Mouse (Mus musculus) G1E (cell line): ENCODE measurements around the gene Gm5485.

ENCODE experiments used
- GATA1 ChIP-seq: IDR thresholded peaks from 2 replicates; pipeline ENCODE4 v1.6.1; 2012; ENCODE audit warnings: borderline replicate concordance, low read length, inconsistent platforms, mixed read lengths
- GATA2 ChIP-seq: IDR thresholded peaks from 2 replicates; pipeline ENCODE4 v1.6.1; 2012; ENCODE audit warnings: low read depth, low read length, inconsistent platforms, borderline replicate concordance

DNA sequence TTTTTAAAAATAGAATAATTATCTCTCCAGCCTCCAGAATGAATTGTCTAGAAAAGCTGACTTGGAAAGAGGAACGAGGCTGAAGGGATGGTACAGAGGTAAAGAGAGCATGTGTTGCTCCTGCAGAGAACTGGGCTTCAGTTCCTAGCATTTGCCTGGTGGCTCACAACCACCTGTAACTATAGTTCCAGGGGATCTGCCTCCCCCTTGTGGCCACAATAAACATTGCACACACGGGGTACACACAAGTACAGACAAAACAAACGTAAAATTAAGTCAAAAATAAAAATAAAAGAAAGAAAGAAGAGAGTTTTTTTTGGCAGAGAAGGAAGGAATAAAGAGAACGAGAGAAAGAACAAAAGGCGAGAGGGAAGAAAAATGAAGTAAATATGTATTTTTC lies 45.4 kb downstream of the Gm5485 start:
- TF ChIP-seq GATA1, result no peak
- no peak for TF ChIP-seq GATA2
